ENCODE assay signal across 12 mouse cellular contexts in the genomic region with DNA sequence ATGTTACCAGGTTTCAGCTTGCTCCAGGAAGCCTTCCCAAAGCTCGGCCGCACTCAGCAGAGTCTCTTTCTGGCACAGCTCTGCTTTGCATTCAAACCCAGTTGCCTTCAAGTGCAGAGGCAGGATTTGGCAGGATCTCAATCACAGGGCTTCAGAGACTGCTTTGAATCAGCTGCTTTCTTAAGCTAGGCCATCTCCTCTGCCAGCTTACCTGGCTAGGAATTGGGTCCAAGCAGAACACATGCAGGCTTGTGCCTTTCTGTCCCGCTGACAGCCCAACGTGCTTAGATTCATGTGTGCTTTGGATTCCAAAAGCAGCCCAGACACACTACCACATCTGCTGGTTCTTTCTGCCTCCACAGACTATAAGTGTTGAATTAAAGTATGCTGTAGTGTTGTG. TPM values are rescaled to one million over a fixed set of nuclear protein-coding genes. Genes with fewer than 3 reads are reported as not detected.
DNase-seq lines count a peak whose midpoint lies in the region; ATAC-seq lines count a peak whose summit lies in the region.
"Had no signal": no experiment of that assay in that cellular context is flagged by ENCODE, and none has a peak within 500 bp of the region (broad histone marks: within the 10 kb centered on the region; RNA-seq: fewer than 3 reads in every experiment).

No protein-coding gene starts in this region.

- no peak overlapping the region for H3K27ac ChIP-seq in heart, embryonic 12.5 days (ENCODE audit: poor library complexity, severe bottlenecking)
- H3K27ac ChIP-seq in embryonic facial prominence, embryonic 14.5 days (replicated peaks; ENCODE audit: low read depth, low read length): no peak overlapping the region

- no peaks in the 10 kb centered on the region for H3K27me3 ChIP-seq in heart, embryonic 12.5 days (replicated peaks)
- no peaks in the 10 kb centered on the region for H3K27me3 ChIP-seq in embryonic facial prominence, embryonic 14.5 days (replicated peaks; ENCODE audit: control insufficient read depth, insufficient read depth, low read length)

- no peak overlapping the region for H3K4me3 ChIP-seq in heart, embryonic 12.5 days
- H3K4me3 ChIP-seq in embryonic facial prominence, embryonic 14.5 days (ENCODE audit: low read depth, low read length): no peak overlapping the region
- H3K4me3 ChIP-seq: myocyte had no signal

- intact Hi-C loops in left cerebral cortex, postnatal 36 days (cut with DNase I): no loop called here

- WGBS in heart, embryonic 12.5 days: 83% methylated on average over 4 of the region's 4 CpGs
- 72% methylated on average over 4 of the region's 4 CpGs for WGBS in embryonic facial prominence, embryonic 14.5 days

- peak; percentile 29 to 42 for DNase-seq in heart, adult 18-20 months
- DNase-seq in embryonic facial prominence, embryonic 14.5 days (ENCODE audit: low spot score): peak; percentile 38
- peak; percentile 17 for DNase-seq in gonadal fat pad, adult 2 months (ENCODE audit: low read depth)
- peak; percentile 65 to 68 for DNase-seq in left cerebral cortex, postnatal 36 days (ENCODE audit: low spot score in 2 of 2)
- no peak for DNase-seq in adrenal gland, postnatal 14 days
- no peak for DNase-seq in lung, adult 18-20 months
- DNase-seq: thymus, postnatal 36 days had no signal

- no peak for ATAC-seq in heart, embryonic 12.5 days (ENCODE audit: insufficient number of reproducible peaks, low FRiP score)
- ATAC-seq in embryonic facial prominence, embryonic 14.5 days (ENCODE audit: low read depth): no peak
- no peak for ATAC-seq in erythroid progenitor cell, adult 5-6 weeks (replicated peaks; ENCODE audit: low FRiP score, poor library complexity, severe bottlenecking)

- H3K9ac ChIP-seq in heart, embryonic 12.5 days: no peak overlapping the region
- H3K9ac ChIP-seq in embryonic facial prominence, embryonic 14.5 days (ENCODE audit: low read depth, low read length): no peak overlapping the region

- H3K36me3 ChIP-seq in heart, embryonic 12.5 days: peaks cover 25% of the 10 kb centered on the region
- peaks cover 10% of the 10 kb centered on the region; the same call in 1 of the 2 replicates for H3K36me3 ChIP-seq in embryonic facial prominence, embryonic 14.5 days (ENCODE audit: control insufficient read depth, insufficient read depth, low read length)

- H3K4me1 ChIP-seq in heart, embryonic 12.5 days (replicated peaks): peaks cover 9% of the 10 kb centered on the region
- H3K4me1 ChIP-seq in embryonic facial prominence, embryonic 14.5 days (ENCODE audit: control insufficient read depth, insufficient read depth, low read length): no peaks in the 10 kb centered on the region

- H3K9me3 ChIP-seq in heart, embryonic 12.5 days (replicated peaks): no peaks in the 10 kb centered on the region
- no peaks in the 10 kb centered on the region for H3K9me3 ChIP-seq in embryonic facial prominence, embryonic 14.5 days (ENCODE audit: control insufficient read depth, low read length)

- no peak overlapping the region for H3K4me2 ChIP-seq in heart, embryonic 12.5 days
- H3K4me2 ChIP-seq in embryonic facial prominence, embryonic 14.5 days (ENCODE audit: low read depth, low read length): no peak overlapping the region

RNA-seq across cellular contexts. Expression of a gene that starts 41.2 kb away (rescaled TPM):
- under 1 TPM in 1 of 2 experiments, not detected in 1; 0.87 TPM for total RNA-seq in heart, adult 18-20 months (2021)
- 0.14 TPM in 1 of 2 replicates, not detected in the other for polyA plus RNA-seq in heart, embryonic 12.5 days (2016; fragmentation: Nextera tagmentation; extraction: Ambion mirVana)
- 0.31 and 0.43 TPM in 2 replicates for polyA plus RNA-seq in embryonic facial prominence, embryonic 14.5 days (2014; fragmentation: Nextera tagmentation; extraction: Ambion mirVana)
- 0.74 and 2.6 TPM in 2 replicates for polyA plus RNA-seq in gonadal fat pad, adult 2 months (2012; rRNA removed)
- total RNA-seq in left cerebral cortex, postnatal 36 days (2021): not detected
- total RNA-seq in adrenal gland, postnatal 14 days (2021): not detected in 2 replicates
- total RNA-seq in erythroid progenitor cell, adult 5-6 weeks (2015; ENCODE audit: low replicate concordance): not detected in 2 replicates
- 3.3 TPM in 1 of 2 replicates, not detected in the other for total RNA-seq in erythroid progenitor cell, adult 5-6 weeks (2017; ENCODE audit: low replicate concordance)
- total RNA-seq: layer of hippocampus, postnatal 25 days had no signal
- polyA plus RNA-seq: embryonic facial prominence, embryonic 11.5 days; myocyte had no signal

Comparison
In these comparisons a context has a peak if more than half of its experiments do, and no peak if none do; other contexts are left out.
1. DNase-seq: peak in heart, adult 18-20 months (2 of 2), embryonic facial prominence, embryonic 14.5 days (single experiment), gonadal fat pad, adult 2 months (single experiment) and left cerebral cortex, postnatal 36 days (2 of 2); none in adrenal gland, postnatal 14 days (single experiment) and lung, adult 18-20 months (0 of 2).